Mouse (Mus musculus) cerebellum, adult 11 months (tissue): ENCODE data around the gene Eci1.
"Not testable (repeated sequence)": the region's sequence is repeated elsewhere in the genome, so short reads cannot be mapped to it uniquely, and the experiment has no call there.

Experiments used
- DNase-seq: peaks from one replicate; pipeline ENCODE4 v3.0.0; 2022

Eci1 gene

DNA sequence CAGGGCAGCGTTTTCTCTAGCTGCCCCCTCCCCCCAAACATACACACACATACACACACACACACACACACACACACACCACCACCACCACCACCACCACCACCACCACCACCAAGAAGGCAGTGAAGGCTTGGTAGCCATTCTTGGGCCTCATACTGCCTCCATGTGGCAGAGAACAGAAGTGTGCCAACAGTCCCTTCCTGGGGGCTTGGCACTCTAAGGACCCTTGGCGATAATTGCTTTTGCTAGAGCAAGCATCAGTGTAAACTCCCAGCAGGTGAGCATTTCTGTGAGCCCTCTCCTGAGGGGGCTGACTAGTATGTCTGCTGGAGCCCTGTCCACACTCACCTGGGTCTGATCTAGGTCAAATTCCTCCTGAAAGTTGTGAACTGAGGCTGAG is 14.7 kb downstream of the Eci1 start:
- DNase-seq: no peak

DNA sequence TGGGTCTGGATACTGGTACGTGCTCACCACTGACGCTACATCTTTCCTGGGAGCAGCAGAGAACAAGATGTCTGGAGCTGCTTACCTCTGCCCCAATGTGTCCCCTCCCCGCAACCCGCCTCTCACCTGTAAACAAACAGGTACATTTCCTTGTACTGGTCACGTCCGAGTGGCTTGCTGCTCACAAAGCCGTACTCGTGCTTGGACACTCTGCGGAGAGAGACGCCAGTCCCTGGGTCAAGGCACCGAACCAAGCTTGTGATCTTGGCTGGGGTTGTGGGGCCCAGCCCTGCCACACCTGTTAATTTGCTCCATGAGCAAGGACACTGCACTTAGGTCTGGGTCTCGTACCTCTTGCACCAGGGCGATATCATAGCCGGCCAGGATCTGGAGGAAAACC is 15.7 kb downstream of the Eci1 start:
- DNase-seq: no peak

GRCm38 (mm10) chr17:24442632-24443155 is 16.3 kb downstream of the Eci1 start, which contains the start of gene Dnase1l2:
Gene Dnase1l2 (minus strand): TSS chr17:24443105.
- DNase-seq: no peak

- peak; percentile 65 for DNase-seq
Measured at GRCm38 (mm10) chr17:24443409-24443808, 17.0 kb downstream of the Eci1 start.

DNA sequence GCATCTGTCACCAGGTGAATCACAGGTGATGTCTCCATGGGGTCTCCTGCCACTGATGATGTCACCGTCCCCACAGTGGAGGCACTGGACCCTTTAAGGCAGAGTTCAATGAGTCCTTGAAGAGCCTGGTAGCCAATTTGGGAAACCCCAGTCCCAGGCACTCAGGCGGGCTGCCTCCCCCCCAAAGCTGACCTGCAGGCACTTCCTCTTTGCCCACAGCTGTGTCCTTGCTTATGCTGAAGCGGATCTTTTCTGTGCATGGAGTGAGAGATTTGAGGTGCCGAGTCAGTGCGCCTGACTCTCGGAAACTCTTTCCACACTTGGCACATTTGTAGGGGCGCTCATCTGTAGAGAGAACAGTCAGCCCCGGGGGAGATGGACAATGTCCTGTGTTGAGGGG is 20.1 kb downstream of the Eci1 start:
- no peak for DNase-seq

- no peak for DNase-seq
Measured at GRCm38 (mm10) chr17:24449507-24449906, 23.1 kb downstream of the Eci1 start.

- DNase-seq: no peak
Measured at GRCm38 (mm10) chr17:24451220-24451619, 24.8 kb downstream of the Eci1 start.

DNA sequence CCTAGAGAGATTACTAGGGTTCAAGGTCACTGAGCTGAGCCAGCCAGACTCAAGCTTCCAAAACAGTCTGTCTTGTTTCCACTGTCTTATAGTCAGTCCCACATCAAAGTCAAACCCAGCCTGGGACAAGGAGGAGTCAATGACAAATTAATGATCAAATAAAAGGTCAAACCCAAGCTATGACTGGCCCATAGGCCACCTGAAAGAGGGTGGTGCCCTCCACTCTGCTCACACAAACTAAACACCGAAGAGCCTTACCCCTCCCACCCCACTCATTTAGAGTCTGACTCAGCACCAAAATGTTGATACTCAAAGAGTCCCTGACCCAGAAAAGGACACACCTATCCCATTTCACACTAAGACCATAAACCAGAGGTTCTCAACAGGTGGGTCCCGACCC is 26.9 kb downstream of the Eci1 start:
- DNase-seq: no peak

GRCm38 (mm10) chr17:24454218-24454755 is 27.8 kb downstream of the Eci1 start:
- no peak for DNase-seq

- peak; percentile 98 for DNase-seq
Measured at GRCm38 (mm10) chr17:24454756-24455522, 28.5 kb downstream of the Eci1 start.

GRCm38 (mm10) chr17:24455523-24456206 is 29.2 kb downstream of the Eci1 start:
- not testable (repeated sequence) for DNase-seq

- DNase-seq: no peak
Measured at GRCm38 (mm10) chr17:24461580-24461979, 35.1 kb downstream of the Eci1 start.

GRCm38 (mm10) chr17:24462932-24463331 is 36.5 kb downstream of the Eci1 start:
- no peak for DNase-seq

GRCm38 (mm10) chr17:24463374-24464133 is 37.1 kb downstream of the Eci1 start:
- no peak for DNase-seq

DNA sequence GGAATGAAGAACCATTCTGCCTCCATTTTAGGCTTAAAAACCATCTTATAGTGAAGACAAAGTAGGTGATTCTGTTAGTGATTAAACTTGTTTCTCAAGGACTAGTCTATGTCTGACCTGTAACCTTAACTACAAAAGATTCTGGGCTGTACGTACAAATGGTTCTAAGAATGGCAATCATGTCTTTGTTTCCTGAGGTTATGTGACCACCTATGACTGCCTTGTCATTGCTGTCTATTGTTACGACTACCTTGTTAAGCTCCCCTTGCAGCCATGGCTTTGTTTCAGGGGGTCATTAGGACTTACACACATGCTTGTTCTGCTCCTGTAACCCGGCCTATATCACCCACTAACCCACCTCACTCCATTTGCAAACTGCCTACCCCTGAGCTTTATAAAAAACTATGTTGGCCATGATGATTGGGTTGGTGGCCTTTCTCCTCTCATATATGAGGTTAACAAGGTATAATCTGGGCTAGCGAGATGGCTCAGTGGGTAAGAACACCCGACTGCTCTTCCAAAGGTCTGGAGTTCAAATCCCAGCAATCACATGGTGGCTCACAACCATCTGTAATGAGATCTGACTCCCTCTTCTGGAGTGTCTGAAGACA is 42.3 kb downstream of the Eci1 start:
- no peak for DNase-seq

- DNase-seq: no peak
Measured at GRCm38 (mm10) chr17:24469336-24469909, 43.0 kb downstream of the Eci1 start.

GRCm38 (mm10) chr17:24469910-24470602 is 43.6 kb downstream of the Eci1 start, which contains the start of the genes E4f1 and Pgp:
Gene E4f1 (minus strand): TSS chr17:24470313.
Gene Pgp (plus strand): TSS chr17:24470392.
- peak; percentile 100 for DNase-seq

DNA sequence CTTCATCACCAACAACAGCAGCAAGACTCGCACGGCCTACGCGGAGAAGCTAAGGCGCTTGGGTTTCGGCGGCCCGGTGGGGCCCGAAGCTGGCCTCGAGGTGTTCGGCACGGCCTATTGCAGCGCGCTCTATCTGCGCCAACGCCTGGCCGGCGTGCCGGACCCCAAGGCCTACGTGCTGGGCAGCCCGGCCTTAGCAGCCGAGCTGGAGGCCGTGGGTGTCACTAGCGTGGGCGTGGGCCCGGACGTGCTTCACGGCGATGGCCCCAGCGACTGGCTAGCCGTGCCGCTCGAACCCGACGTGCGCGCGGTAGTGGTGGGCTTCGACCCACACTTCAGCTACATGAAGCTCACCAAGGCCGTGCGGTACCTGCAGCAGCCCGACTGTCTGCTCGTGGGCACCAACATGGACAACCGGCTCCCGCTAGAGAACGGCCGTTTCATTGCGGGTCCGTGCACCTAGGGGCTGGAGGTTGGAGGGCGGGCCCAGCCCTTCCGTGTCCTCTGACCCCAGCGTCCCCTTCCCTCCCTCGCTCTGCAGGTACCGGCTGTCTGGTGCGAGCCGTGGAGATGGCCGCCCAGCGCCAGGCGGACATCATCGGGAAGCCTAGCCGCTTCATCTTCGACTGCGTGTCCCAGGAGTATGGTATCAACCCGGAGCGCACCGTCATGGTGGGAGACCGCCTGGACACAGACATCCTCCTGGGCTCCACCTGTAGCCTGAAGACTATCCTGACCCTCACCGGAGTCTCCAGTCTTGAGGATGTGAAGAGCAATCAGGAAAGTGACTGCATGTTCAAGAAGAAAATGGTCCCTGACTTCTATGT is 44.5 kb downstream of the Eci1 start:
- DNase-seq: peak; percentile 53

- peak; percentile 62 for DNase-seq
Measured at GRCm38 (mm10) chr17:24472512-24472911, 46.1 kb downstream of the Eci1 start.

DNA sequence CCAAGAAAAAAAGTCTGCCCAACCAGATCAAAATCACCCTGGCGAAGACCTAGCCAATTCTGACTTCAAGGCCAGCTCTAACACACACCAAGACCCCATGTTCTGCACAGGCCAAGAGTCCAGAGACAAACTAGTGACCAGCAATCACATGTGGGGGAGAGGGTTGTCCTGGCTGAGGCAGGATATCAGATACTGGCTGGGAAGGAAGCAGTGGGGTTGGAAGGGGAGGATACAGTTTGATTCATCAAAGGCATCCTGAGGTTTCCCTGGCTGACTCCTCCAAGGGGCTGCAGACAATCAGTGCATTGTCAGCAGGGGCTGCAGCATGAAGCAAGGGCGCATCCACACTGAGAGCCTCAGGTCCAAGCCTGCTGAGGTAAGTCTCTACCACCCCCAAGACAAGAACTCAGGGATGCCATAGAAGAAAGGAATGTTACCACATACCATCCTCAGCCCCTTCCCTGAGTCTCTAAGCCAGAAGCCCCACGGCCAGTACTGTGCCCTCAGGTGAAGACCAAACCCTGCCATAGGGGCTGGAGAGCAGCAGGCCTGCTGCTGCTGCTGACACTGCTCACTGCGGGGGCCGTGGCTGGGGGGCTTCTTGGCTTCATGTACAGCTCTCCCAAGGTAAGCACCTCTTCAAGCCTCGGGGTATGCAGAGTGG is 47.3 kb downstream of the Eci1 start, which contains the start of gene Bricd5:
Bricd5 (plus strand) TSS at position 273 of the 664 bp plus-strand sequence.
- no peak for DNase-seq
